In the genomic region with DNA sequence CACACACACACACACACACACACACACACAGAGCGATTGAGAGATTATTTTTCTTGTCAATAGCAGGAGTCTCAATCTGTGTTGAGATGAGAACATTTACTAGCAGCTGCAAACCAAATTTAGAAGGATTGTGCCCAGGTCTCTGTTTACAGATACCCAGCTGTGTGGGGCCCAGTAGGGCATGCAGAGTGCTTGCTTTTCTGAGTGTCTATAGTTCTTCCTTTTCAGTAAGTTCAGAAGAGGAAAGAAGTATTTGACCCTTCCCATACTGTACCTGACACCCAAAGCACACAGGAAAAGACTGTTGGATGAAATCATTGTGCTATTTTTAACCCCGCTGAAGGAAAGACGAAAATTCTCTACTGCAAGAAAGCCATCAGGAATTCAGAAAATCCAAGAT, we compare ENCODE assay signal across 16 mouse cellular contexts.
DNase-seq lines count a peak whose midpoint lies in the region; ATAC-seq and TF ChIP-seq lines count a peak whose summit lies in the region.
"Had no signal": no experiment of that assay in that cellular context is flagged by ENCODE, and none has a peak within 500 bp of the region (broad histone marks: within the 10 kb centered on the region; RNA-seq: fewer than 3 reads in every experiment).

No protein-coding gene starts in this region.

- peaks cover 18% of the 10 kb centered on the region for H3K4me1 ChIP-seq in heart, embryonic 12.5 days (replicated peaks)
- H3K4me1 ChIP-seq in heart, embryonic 11.5 days (ENCODE audit: control insufficient read depth, insufficient read depth, low read length) = 0 out of 2 replicates have a peak, but pooled peaks cover 3% of the 10 kb centered on the region
- 0 out of 2 replicates have a peak, but pooled peaks cover 11% of the 10 kb centered on the region for H3K4me1 ChIP-seq in lung, embryonic 14.5 days (ENCODE audit: insufficient read depth)
- peaks cover 7% of the 10 kb centered on the region for H3K4me1 ChIP-seq in limb, embryonic 15.5 days
- H3K4me1 ChIP-seq: forebrain, embryonic 15.5 days; liver, embryonic 13.5 days; neural tube, embryonic 13.5 days had no signal

- 0 out of 2 replicates have a peak overlapping the region, but pooled peaks have one; percentile 15 for H3K4me2 ChIP-seq in heart, embryonic 12.5 days
- no peak overlapping the region for H3K4me2 ChIP-seq in heart, embryonic 11.5 days
- no peak overlapping the region for H3K4me2 ChIP-seq in lung, embryonic 14.5 days
- no peak overlapping the region for H3K4me2 ChIP-seq in limb, embryonic 15.5 days
- H3K4me2 ChIP-seq: forebrain, embryonic 15.5 days; liver, embryonic 13.5 days; neural tube, embryonic 13.5 days had no signal

- no peaks in the 10 kb centered on the region for H3K27me3 ChIP-seq in heart, embryonic 12.5 days (replicated peaks)
- H3K27me3 ChIP-seq in heart, embryonic 11.5 days (ENCODE audit: control insufficient read depth, insufficient read depth, low read length) = no peaks in the 10 kb centered on the region
- H3K27me3 ChIP-seq in lung, embryonic 14.5 days (ENCODE audit: insufficient read depth, low read length) = no peaks in the 10 kb centered on the region
- no peaks in the 10 kb centered on the region for H3K27me3 ChIP-seq in limb, embryonic 15.5 days
- H3K27me3 ChIP-seq: forebrain, embryonic 15.5 days; liver, embryonic 13.5 days; neural tube, embryonic 13.5 days had no signal

- no peak for TF ChIP-seq CTCF in lung, embryonic 14.5 days (IDR thresholded peaks at IDR 0.05; ENCODE audit: low read depth)

- peak overlapping the region; percentile 84 for H3K27ac ChIP-seq in heart, embryonic 12.5 days (ENCODE audit: poor library complexity, severe bottlenecking)
- H3K27ac ChIP-seq in heart, embryonic 11.5 days (ENCODE audit: low read depth, low read length) = no peak overlapping the region
- H3K27ac ChIP-seq in lung, embryonic 14.5 days (ENCODE audit: low read depth) = peak overlapping the region; percentile 77; the same call in 1 of the 2 replicates
- peak overlapping the region; percentile 7 for H3K27ac ChIP-seq in limb, embryonic 15.5 days
- H3K27ac ChIP-seq: forebrain, embryonic 15.5 days; liver, embryonic 13.5 days; neural tube, embryonic 13.5 days had no signal

- H3K9me3 ChIP-seq in heart, embryonic 12.5 days (replicated peaks) = 0 out of 2 replicates have a peak, but pooled peaks cover 2% of the 10 kb centered on the region
- H3K9me3 ChIP-seq in heart, embryonic 11.5 days (replicated peaks; ENCODE audit: control insufficient read depth, low read length) = no peaks in the 10 kb centered on the region
- H3K9me3 ChIP-seq in lung, embryonic 14.5 days (ENCODE audit: low read depth, low read length) = no peaks in the 10 kb centered on the region
- no peaks in the 10 kb centered on the region for H3K9me3 ChIP-seq in limb, embryonic 15.5 days
- H3K9me3 ChIP-seq: forebrain, embryonic 15.5 days; liver, embryonic 13.5 days; neural tube, embryonic 13.5 days had no signal

- DNase-seq in lung, embryonic 14.5 days = peak; percentile 55
- no peak for DNase-seq in lung, postnatal 14 days
- DNase-seq in A20 (ENCODE audit: low read depth, low spot score) = peak; percentile 58
- no peak for DNase-seq in adrenal gland, postnatal 25 days
- DNase-seq: adrenal gland, adult 2 months; cerebellum, adult 9-10 months; gastrocnemius, postnatal 25 days; kidney, adult 11 months; liver, embryonic 13.5 days; right cerebral cortex, adult 18-20 months; thymus, adult 18-20 months had no signal

- 35% methylated on average over 3 of the region's 3 CpGs for WGBS in heart, embryonic 12.5 days
- WGBS in heart, embryonic 11.5 days (ENCODE audit: insufficient replicate concordance) = 42% methylated on average over 3 of the region's 3 CpGs
- 24% methylated on average over 3 of the region's 3 CpGs for WGBS in lung, embryonic 14.5 days
- 50% methylated on average over 3 of the region's 3 CpGs for WGBS in limb, embryonic 15.5 days

- no peak overlapping the region for H3K4me3 ChIP-seq in heart, embryonic 12.5 days
- no peak overlapping the region for H3K4me3 ChIP-seq in heart, embryonic 11.5 days (ENCODE audit: low read depth, low read length)
- no peak overlapping the region for H3K4me3 ChIP-seq in lung, embryonic 14.5 days (ENCODE audit: low read depth, low read length)
- H3K4me3 ChIP-seq in limb, embryonic 15.5 days = no peak overlapping the region
- H3K4me3 ChIP-seq: forebrain, embryonic 15.5 days; liver, embryonic 13.5 days; neural tube, embryonic 13.5 days had no signal

- no peak for ATAC-seq in heart, embryonic 12.5 days (ENCODE audit: insufficient number of reproducible peaks, low FRiP score)
- no peak for ATAC-seq in heart, embryonic 11.5 days (replicated peaks; ENCODE audit: insufficient number of reproducible peaks, low FRiP score, low TSS enrichment)
- ATAC-seq in lung, embryonic 14.5 days (ENCODE audit: insufficient read depth) = peak; percentile 63; the same call in 1 of the 2 replicates
- no peak for ATAC-seq in limb, embryonic 15.5 days (ENCODE audit: insufficient number of reproducible peaks, low FRiP score, low TSS enrichment, low read depth)
- ATAC-seq: forebrain, embryonic 15.5 days had no signal

- no peaks in the 10 kb centered on the region for H3K36me3 ChIP-seq in heart, embryonic 12.5 days
- no peaks in the 10 kb centered on the region for H3K36me3 ChIP-seq in heart, embryonic 11.5 days (ENCODE audit: control insufficient read depth, insufficient read depth, low read length)
- no peaks in the 10 kb centered on the region for H3K36me3 ChIP-seq in lung, embryonic 14.5 days (ENCODE audit: insufficient read depth)
- H3K36me3 ChIP-seq in limb, embryonic 15.5 days = no peaks in the 10 kb centered on the region
- H3K36me3 ChIP-seq: forebrain, embryonic 15.5 days; liver, embryonic 13.5 days; neural tube, embryonic 13.5 days had no signal

- H3K9ac ChIP-seq in heart, embryonic 12.5 days = no peak overlapping the region
- H3K9ac ChIP-seq in heart, embryonic 11.5 days (ENCODE audit: low read depth, low read length) = no peak overlapping the region
- no peak overlapping the region for H3K9ac ChIP-seq in lung, embryonic 14.5 days
- H3K9ac ChIP-seq in limb, embryonic 15.5 days = no peak overlapping the region
- H3K9ac ChIP-seq: forebrain, embryonic 15.5 days; liver, embryonic 13.5 days; neural tube, embryonic 13.5 days had no signal

Comparison
In these comparisons a context has a peak if more than half of its experiments do, and no peak if none do; other contexts are left out.
1. DNase-seq: peak in lung, embryonic 14.5 days (single experiment) and A20 (single experiment); none in lung, postnatal 14 days (single experiment) and adrenal gland, postnatal 25 days (single experiment).